Mouse (Mus musculus) embryo, embryonic 9.5 days (tissue): ENCODE data around the gene Dnase2a.

ENCODE experiments used
- DNase-seq: peaks from one replicate; pipeline ENCODE4 v3.0.0-alpha.2; 2017; ENCODE audit errors: extremely low spot score

The Dnase2a gene

DNA sequence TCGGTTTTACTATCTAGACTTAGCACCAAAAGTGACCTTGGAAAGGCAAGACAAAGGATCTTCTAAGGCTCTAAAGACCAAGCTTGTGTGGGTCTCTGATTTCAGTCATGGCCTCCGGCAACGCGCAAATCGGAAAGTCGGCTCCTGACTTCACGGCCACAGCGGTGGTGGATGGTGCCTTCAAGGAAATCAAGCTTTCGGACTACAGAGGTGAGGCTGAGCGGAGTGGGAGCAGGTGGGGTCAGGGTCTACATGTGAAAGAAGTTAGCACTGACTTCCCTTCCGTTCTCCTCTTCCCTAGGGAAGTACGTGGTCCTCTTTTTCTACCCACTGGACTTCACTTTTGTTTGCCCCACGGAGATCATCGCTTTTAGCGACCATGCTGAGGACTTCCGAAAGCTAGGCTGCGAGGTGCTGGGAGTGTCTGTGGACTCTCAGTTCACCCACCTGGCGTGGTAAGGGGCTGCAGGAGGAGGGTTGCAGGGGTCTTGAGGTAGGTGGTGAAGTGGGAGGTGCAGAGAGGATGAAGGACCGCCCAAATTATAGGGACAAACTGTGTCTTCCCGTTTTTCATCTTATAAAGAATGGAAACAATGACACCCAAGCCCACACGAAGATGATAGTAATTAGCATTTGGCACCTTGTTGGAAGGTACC is 61.9 kb downstream of the Dnase2a start:
- no peak for DNase-seq

DNA sequence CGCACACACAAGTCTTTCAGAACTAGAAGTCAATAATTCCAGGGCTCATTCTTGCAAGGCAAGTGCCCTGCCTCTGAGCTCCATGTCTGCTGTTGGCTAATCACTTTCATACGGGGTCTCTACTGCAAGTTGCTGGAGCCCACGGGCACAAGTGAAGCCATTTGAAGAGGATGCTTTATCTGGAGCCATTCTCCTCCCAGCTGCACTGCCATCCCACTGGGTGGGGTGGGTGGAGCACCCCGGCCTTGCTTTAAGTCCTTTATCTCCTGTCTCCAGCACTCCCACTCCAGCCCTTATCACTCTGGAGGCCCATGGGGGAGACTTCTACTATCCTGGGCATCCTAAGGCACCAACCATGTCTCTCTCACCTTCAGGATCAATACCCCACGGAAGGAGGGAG is 62.6 kb downstream of the Dnase2a start:
- DNase-seq, result no peak
